Mouse (Mus musculus) gonadal fat pad, adult 2 months (tissue): ENCODE measurements around the gene Yaf2. TPM values are rescaled to one million over a fixed set of nuclear protein-coding genes. Genes with fewer than 3 reads are reported as not detected.
"Not testable (repeated sequence)": the region's sequence is repeated elsewhere in the genome, so short reads cannot be mapped to it uniquely, and the experiment has no call there.

Source experiments
- DNase-seq: peaks from one replicate; pipeline ENCODE4 v3.0.0-alpha.2; 2012; ENCODE audit warnings: low read depth
- polyA plus RNA-seq: library from polyadenylated mRNA; depleted of rRNA; stranded (reverse); fragments of >200 nt; gene quantifications from 2 replicates; pipeline ENCODE4 v1.2.3, GENCODE M21; 2012; rRNA removed

Yaf2 gene
- polyA plus RNA-seq: 33.0 and 36.8 TPM in 2 replicates

DNA sequence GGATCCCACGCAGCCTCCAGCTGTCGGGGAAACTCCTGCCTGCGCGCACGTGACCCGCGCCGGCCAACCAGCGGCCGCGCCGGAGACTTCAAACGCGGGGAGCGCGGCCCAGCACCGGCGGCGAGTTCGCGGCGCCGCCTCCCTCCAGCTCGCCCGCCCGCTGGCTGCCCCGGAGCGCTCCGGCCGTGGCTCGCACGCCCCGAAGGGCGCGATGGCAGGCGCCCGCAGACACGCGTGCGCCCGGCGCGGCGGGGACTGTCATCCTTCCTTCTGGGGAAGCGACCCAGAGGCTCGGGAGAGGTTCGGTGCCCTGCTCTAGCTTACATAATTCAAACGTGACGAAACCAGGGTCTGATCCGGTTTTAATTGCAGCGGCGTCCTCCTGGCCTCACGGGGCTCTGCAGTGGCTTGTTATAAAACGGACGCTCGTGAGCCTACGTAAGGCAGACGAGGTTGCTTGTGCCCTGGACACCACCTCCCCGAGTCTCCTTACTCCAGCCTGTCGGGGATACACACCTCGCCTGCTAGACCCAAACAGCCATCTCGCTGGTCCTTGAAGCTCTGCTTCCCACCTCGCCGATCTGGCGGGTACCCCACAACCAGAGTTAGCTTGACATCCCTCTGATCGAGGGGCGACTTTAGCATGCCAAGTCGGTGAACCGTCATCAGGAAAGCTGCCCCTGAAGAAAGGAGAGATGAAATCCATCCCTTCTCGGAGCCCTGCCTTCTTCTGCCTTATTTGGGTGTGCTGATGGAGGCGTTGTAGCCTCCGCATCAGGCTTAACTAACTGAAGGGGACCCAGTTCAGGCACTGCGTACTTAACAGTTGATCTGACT, at the start of gene Yaf2:
Gene Yaf2, minus strand, starts transcription at position 11 of the 837 bp plus-strand sequence.
- DNase-seq: no peak

DNA sequence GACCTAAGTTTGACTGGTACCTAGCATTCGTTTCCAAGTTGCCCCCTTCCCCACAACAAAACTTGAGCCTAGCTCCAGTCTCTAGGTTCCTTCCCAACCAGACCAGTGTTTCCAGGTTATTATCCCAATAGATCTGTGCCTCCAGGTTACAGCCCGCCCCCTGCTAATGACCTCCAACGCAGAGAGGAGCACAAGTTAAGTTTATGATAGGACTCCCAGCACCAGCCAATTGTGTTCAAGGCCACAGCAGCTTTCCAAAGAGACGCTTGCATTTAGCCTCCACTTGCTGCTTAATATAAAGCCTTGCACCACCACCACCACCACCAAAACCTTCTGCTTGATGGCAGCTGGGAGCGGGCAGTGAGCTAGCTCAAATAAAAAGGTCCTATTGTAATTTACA, 44.6 kb upstream of the Yaf2 start:
- DNase-seq: peak; percentile 78

GRCm38 (mm10) chr15:93379177-93379576, 42.4 kb upstream of the Yaf2 start:
- DNase-seq: no peak

DNA sequence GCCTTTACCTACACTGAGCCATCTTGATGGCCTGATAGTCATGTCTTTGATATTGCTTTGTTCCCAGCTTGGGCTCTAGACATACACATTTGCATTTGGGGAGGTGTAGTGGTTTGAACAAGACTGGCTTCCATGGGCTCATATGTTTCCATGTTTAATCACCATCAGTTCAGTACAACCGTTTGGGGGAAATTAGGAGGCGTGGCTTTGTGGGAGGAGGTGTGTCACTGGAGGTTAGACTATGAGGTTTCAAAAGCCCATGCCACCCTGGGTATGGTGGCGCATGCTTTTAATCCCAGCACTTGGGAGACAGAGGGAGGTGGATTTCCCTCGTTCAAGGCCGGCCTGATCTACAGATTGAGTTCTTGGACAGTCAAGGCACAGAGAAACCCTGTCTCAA, 39.0 kb upstream of the Yaf2 start:
- no peak for DNase-seq

- not testable (repeated sequence) for DNase-seq
Measured at GRCm38 (mm10) chr15:93372525-93373119, 35.9 kb upstream of the Yaf2 start.

DNA sequence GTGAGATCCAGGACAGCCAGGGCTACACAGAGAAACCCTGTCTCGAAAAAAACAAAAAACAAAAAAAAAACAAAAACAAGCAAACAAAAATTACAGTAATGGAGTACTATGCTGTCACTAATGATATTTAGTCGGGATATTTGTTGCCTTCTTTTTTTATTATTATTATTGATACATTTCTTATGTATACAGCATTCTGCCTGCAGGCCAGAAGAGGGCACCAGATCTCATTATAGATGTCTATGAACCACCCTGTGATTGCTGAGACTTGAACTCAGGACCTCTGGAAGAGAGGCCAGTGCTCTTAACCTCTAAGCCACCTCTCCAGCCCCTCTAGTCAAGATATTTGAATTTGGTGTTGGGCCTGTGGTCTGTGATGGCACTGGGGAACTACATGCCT, 35.1 kb upstream of the Yaf2 start:
- no peak for DNase-seq

GRCm38 (mm10) chr15:93368558-93368957, 31.8 kb upstream of the Yaf2 start:
- no peak for DNase-seq

GRCm38 (mm10) chr15:93365561-93365960, 28.8 kb upstream of the Yaf2 start:
- no peak for DNase-seq

- no peak for DNase-seq
Measured at GRCm38 (mm10) chr15:93358346-93359095, 21.8 kb upstream of the Yaf2 start.

- DNase-seq: peak; percentile 77
Measured at GRCm38 (mm10) chr15:93340630-93341379, 4.1 kb upstream of the Yaf2 start.

- no peak for DNase-seq
Measured at GRCm38 (mm10) chr15:93336658-93336924, 144 bp downstream of the Yaf2 start.

DNA sequence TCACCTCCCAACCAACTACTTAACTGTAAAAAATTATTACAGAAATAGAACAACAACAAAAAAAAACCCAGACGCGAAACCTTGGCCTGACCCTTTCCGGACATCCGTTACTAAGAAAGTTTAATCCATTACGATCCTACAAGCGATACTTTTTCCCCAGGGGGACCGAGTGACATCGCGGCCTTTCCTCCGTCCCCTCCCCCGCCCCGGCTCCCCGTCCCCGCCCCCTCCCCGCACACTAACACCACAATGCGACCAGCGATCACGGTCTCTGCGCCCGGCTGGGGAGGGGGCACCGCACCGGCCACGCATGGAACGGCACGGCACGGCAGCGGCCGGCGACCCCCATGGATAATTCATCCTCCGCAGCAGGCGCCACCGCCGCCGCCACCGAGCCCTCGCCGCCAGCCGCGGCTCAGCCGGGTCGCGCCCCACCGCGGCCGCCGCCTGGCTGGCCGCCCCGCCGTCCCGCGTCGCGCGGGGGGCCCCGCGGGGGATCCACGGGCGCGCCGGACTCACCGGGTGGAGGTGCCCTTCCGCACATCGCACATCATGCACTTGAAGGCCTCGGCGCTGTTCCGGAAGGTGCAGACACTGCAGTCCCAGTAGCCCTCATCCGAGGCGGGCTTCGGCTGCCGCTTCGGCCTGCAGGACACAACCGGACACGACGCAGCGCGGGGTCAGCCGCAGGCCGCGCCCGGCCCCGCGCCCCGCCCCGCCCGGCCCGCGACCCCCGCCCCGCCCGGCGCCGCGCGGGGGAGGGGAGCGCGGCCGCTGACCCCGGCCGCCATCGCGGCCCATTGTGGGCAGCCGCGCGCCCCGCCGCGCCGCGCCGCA, 696 bp downstream of the Yaf2 start:
- no peak for DNase-seq

DNA sequence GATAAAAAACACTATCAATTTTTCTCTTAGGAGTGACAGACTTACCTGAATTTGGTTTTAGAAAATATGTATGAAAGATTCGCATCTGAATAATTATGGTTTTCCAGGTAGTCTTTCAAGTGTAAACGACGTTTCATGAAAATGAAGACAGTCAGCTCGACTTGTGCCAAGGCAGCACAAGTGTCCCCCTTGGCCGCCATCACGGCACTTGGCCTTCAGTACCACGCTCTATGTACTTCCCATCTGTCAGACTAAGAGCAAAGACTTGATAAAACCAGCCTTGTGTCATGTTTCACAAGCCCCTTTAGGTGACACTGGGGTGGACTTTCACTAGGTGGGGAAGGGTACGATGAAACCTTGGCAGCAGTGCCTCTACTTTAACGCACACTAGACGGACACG, 5.5 kb downstream of the Yaf2 start:
- no peak for DNase-seq

GRCm38 (mm10) chr15:93327235-93327634, 9.5 kb downstream of the Yaf2 start:
- no peak for DNase-seq

DNA sequence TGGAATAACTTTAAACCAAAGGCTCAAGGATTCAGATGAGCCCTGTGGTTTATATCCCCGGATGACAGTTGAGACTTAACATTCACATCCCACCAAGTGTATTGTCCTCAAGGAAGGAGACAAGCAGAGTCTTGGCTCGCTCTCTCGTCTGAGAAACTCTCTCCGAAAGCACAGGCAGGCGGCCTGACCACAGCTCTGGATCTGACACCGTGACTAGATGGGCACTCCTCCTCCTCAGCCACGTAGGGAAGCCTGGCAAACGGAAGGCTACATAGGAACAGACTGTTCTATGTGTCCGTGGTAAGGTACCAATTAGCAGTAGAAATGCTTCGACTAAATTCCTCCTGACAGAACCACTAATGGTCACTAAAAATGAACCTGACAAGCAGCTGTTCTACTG, 10.1 kb downstream of the Yaf2 start:
- DNase-seq: no peak

DNA sequence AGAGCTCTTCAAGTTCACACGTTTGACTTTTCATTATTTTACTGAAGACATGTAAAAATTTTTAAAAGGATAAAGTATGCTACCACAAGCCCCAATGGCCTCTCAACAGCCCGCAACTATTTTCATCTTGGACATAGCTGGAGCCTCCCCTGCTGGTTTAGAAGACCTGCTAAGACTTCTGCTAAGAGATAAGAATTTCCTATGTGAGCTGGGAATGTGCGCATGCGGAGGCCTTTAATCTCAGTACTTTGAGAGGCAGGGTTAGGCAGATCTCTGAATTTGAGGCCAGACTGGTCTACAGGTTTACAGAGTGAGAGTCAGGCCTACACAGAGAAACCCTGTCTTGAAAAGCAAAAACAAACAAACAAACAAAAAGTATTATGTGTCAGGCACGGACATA, 11.4 kb downstream of the Yaf2 start:
- DNase-seq: no peak

GRCm38 (mm10) chr15:93318781-93319180, 18.0 kb downstream of the Yaf2 start:
- DNase-seq: no peak

- DNase-seq: not testable (repeated sequence)
Measured at GRCm38 (mm10) chr15:93310304-93310703, 26.4 kb downstream of the Yaf2 start.

DNA sequence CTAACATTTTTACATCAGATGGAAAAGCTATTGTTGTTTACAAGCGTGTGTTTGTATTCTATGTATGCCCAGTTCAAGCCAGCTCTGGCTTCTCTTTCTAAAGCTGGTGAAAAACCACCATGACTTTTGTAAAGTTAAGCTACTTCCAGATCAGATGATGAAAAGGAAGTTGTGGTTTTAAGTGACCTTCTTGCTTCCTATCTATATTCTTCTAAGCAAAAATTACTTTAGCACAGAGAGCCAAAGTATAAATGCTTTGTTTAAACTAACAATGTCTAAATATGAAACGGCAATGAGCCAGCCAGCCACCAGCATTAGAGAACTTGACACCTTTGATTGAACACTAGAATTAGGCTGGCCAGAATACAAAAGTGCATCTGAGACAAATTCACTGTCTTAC, 38.5 kb downstream of the Yaf2 start:
- DNase-seq: no peak

GRCm38 (mm10) chr15:93294483-93294882, 42.3 kb downstream of the Yaf2 start:
- no peak for DNase-seq

DNA sequence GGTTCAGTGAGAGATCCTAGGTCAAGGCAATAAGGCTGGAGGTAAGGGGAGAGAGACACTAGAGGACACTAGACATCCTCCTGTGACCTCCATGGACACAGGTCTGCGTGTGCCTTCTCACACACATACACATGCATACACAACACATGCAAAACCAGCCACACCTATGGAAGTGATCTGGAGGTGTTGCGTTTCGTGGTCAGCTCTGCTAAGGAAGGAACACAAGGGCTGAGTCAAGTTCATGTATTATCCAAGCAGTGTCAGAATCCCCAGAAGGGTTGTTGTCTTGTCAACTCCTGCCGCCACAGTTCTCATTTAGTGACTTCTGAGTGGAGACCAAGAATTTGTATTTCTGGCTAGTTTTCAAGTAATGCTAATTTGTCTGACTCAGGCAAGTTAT, 48.4 kb downstream of the Yaf2 start:
- DNase-seq: no peak
